Mouse (Mus musculus): Measurements from ENCODE around the gene 4933430I17Rik. TPM values are rescaled to one million over a fixed set of nuclear protein-coding genes. Genes with fewer than 3 reads are reported as not detected.

4933430I17Rik gene
- polyA plus RNA-seq, 1 experiment = not detected

DNA sequence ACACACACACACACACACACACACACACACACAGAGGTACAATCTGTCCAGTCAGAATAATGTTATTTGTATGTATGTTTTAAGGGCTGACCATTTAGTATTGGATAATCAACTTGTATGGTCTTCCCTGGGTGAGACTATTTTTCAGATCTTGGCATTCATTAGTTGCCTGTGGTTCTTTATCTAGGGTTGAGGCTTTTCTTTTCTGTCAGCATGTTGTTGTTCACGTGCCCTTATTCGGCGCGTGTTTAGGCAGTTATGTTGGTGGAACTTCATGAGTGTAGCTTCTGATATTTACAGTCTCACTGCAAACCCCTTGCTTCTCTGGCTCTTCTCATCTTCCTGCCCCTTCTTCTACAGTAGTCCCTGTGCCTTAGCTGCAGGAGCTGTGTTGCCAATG, 2.5 kb downstream of the 4933430I17Rik start:
- WGBS = 74% methylated on average over 4 of the region's 4 CpGs
- Histone ChIP-seq H3K4me3 (ENCODE audit: extremely low read depth, insufficient read depth, insufficient read length) (no peak overlapping the region), H3K27me3 (ENCODE audit: control insufficient read depth, insufficient read depth, low read length) (no peaks in the 10 kb centered on the region), H3K27ac (ENCODE audit: insufficient read depth, low read length) (no peak overlapping the region), H3K36me3 (ENCODE audit: control insufficient read depth, insufficient read depth, low read length) (no peaks in the 10 kb centered on the region), H3K4me1 (ENCODE audit: control insufficient read depth, insufficient read depth, insufficient read length) (peaks cover 4% of the 10 kb centered on the region; the same call in 1 of the 2 replicates)
- no peak for TF ChIP-seq CTCF (IDR thresholded peaks at IDR 0.05; ENCODE audit: extremely low read depth, insufficient read depth, insufficient read length, insufficient replicate concordance)
- TF ChIP-seq POLR2A (IDR thresholded peaks at IDR 0.05; ENCODE audit: low read depth, low read length) = no peak
- DNase-seq (ENCODE audit: low read depth in 1 of 2, low spot score in 2 of 2) = no peak

DNA sequence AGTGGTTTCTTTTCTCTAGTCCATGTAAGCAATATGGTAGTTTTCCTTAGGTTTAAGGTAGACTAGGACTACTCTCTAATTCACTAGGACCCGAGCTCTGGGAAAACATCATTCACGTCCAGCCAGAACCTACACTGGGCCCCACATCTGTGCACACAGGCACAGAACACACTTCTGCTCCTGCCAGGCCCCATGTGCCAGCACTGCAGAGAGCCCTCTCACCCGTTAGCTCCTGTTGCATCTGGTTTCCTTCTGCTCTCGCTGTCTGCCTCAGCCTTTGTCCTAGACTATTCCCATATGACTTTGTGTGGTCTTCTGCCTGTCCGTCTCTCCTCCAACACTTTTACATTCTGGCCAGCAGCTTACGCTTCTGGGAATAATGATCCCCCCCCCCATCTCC, 8.6 kb downstream of the 4933430I17Rik start:
- Histone ChIP-seq H3K4me1 (ENCODE audit: control insufficient read depth, insufficient read depth, insufficient read length) (no peaks in the 10 kb centered on the region), H3K4me3 (ENCODE audit: extremely low read depth, insufficient read depth, insufficient read length) (no peak overlapping the region), H3K36me3 (ENCODE audit: control insufficient read depth, insufficient read depth, low read length) (no peaks in the 10 kb centered on the region), H3K27ac (ENCODE audit: insufficient read depth, low read length) (no peak overlapping the region), H3K27me3 (ENCODE audit: control insufficient read depth, insufficient read depth, low read length) (no peaks in the 10 kb centered on the region)
- DNase-seq (ENCODE audit: low read depth in 1 of 2, low spot score in 2 of 2) = no peak
- WGBS = 84% methylated on average over 6 of the region's 6 CpGs
- TF ChIP-seq CTCF (IDR thresholded peaks at IDR 0.05; ENCODE audit: extremely low read depth, insufficient read depth, insufficient read length, insufficient replicate concordance) = no peak
- no peak for TF ChIP-seq POLR2A (IDR thresholded peaks at IDR 0.05; ENCODE audit: low read depth, low read length)

DNA sequence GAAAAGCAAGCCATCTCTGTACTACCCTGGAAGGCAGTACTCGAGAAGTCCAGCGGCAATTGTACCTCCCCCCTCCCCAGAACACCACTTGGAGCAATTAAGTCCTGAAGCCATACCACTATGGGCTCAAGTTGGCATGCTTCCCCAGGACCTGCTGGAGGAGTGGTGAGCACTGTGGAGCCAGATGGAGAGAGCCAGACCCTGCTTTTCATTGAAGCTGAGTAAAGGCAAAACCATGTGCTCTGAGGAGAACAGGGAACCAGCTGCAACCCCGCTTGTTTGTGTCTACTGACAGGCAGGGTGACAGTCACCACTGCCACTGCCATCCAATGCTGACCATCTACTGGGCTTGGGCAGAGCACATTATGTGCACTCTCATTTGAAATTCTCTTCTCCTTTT, 16.6 kb downstream of the 4933430I17Rik start:
- DNase-seq (ENCODE audit: low read depth in 1 of 2, low spot score in 2 of 2) = no peak
- 86% methylated on average over 3 of the region's 3 CpGs for WGBS
- Histone ChIP-seq H3K4me3 (ENCODE audit: extremely low read depth, insufficient read depth, insufficient read length) (no peak overlapping the region), H3K36me3 (ENCODE audit: control insufficient read depth, insufficient read depth, low read length) (no peaks in the 10 kb centered on the region), H3K4me1 (ENCODE audit: control insufficient read depth, insufficient read depth, insufficient read length) (no peaks in the 10 kb centered on the region), H3K27me3 (ENCODE audit: control insufficient read depth, insufficient read depth, low read length) (no peaks in the 10 kb centered on the region), H3K27ac (ENCODE audit: insufficient read depth, low read length) (no peak overlapping the region)
- TF ChIP-seq POLR2A (IDR thresholded peaks at IDR 0.05; ENCODE audit: low read depth, low read length) (no peak), CTCF (IDR thresholded peaks at IDR 0.05; ENCODE audit: extremely low read depth, insufficient read depth, insufficient read length, insufficient replicate concordance) (no peak)

DNA sequence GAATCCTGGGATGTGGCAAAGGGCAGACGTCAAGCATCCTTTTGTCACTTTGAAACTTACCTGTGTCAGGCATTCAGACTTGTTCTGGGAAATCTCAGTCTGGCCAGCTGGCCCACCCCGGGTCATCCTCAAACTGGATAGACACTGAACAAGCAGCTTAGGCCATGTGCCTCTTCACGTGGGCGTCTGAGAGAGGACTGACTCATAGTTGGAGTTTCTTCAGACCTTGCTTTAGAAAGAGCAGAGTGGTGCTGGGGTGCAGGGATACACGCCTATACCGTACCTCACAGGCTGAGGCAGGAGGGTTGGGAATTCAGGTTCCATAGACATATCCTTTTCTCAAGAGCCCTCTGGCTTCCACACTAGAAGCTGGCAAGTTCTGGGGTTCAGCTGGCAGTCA, 18.6 kb downstream of the 4933430I17Rik start:
- no peak for DNase-seq (ENCODE audit: low read depth in 1 of 2, low spot score in 2 of 2)
- H3K4me3 ChIP-seq (ENCODE audit: extremely low read depth, insufficient read depth, insufficient read length) = no peak overlapping the region
- TF ChIP-seq POLR2A (IDR thresholded peaks at IDR 0.05; ENCODE audit: low read depth, low read length) (no peak), CTCF (IDR thresholded peaks at IDR 0.05; ENCODE audit: extremely low read depth, insufficient read depth, insufficient read length, insufficient replicate concordance) (no peak)
- H3K36me3 ChIP-seq (ENCODE audit: control insufficient read depth, insufficient read depth, low read length) = no peaks in the 10 kb centered on the region
- H3K27me3 ChIP-seq (ENCODE audit: control insufficient read depth, insufficient read depth, low read length) = no peaks in the 10 kb centered on the region
- no peaks in the 10 kb centered on the region for H3K4me1 ChIP-seq (ENCODE audit: control insufficient read depth, insufficient read depth, insufficient read length)
- H3K27ac ChIP-seq (ENCODE audit: insufficient read depth, low read length) = no peak overlapping the region
- WGBS = 86% methylated on average over 6 of the region's 6 CpGs

DNA sequence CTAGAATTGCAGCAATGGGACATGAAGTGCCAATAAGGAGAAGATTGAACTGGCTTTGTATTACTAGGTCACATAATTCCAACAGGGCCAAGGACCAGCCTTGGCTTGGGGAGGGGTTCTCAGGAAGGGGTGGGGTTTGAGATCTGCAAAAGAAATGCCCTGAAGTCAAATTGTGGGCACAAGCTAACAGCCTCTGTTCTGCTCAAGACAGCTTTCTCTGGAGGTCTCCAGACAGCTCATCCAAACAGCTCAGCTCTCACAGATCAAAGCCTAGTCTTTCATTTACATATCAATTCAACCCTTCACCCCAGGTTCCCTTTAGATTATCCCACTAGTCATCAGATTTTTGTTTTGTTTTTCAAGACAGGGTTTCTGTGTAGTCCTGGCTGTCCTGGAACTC, 19.6 kb downstream of the 4933430I17Rik start:
- no peaks in the 10 kb centered on the region for H3K27me3 ChIP-seq (ENCODE audit: control insufficient read depth, insufficient read depth, low read length)

DNA sequence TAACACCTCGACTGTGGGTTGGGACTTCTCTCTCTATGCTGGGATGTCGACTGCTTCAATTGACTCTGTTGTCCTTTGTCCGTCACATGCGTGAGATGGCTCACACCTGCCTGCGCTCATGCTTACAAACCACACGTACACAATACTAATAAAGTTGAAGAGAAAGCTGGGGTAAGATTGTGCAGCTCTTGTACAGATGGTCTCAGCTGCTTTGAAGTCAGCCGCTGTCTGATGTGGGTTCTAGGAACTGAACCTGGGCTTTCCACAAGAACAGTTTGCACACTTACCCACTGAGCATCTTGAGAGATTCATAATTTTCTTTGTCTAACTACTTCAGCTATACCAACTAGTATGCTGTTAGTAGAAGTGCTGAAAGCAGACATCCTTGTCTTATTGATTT, 26.8 kb downstream of the 4933430I17Rik start:
- H3K4me1 ChIP-seq (ENCODE audit: control insufficient read depth, insufficient read depth, insufficient read length) = no peaks in the 10 kb centered on the region
- DNase-seq (ENCODE audit: low read depth in 1 of 2, low spot score in 2 of 2) = peak in 1 of 2 experiments; percentile 17
- WGBS = 55% methylated on average over 7 of the region's 7 CpGs
- no peaks in the 10 kb centered on the region for H3K36me3 ChIP-seq (ENCODE audit: control insufficient read depth, insufficient read depth, low read length)
- no peaks in the 10 kb centered on the region for H3K27me3 ChIP-seq (ENCODE audit: control insufficient read depth, insufficient read depth, low read length)
- no peak overlapping the region for H3K27ac ChIP-seq (ENCODE audit: insufficient read depth, low read length)
- no peak for TF ChIP-seq CTCF (IDR thresholded peaks at IDR 0.05; ENCODE audit: extremely low read depth, insufficient read depth, insufficient read length, insufficient replicate concordance)
- no peak for TF ChIP-seq POLR2A (IDR thresholded peaks at IDR 0.05; ENCODE audit: low read depth, low read length)
- peak overlapping the region; percentile 24; the same call in 1 of the 2 replicates for H3K4me3 ChIP-seq (ENCODE audit: extremely low read depth, insufficient read depth, insufficient read length)

More for the DNA sequence above, 19.6 kb downstream of the 4933430I17Rik start:
- H3K4me3 ChIP-seq (ENCODE audit: extremely low read depth, insufficient read depth, insufficient read length) = no peak overlapping the region
- no peak for DNase-seq (ENCODE audit: low read depth in 1 of 2, low spot score in 2 of 2)
- H3K4me1 ChIP-seq (ENCODE audit: control insufficient read depth, insufficient read depth, insufficient read length) = no peaks in the 10 kb centered on the region
- H3K36me3 ChIP-seq (ENCODE audit: control insufficient read depth, insufficient read depth, low read length) = no peaks in the 10 kb centered on the region
- no peak for TF ChIP-seq POLR2A (IDR thresholded peaks at IDR 0.05; ENCODE audit: low read depth, low read length)
- no peak for TF ChIP-seq CTCF (IDR thresholded peaks at IDR 0.05; ENCODE audit: extremely low read depth, insufficient read depth, insufficient read length, insufficient replicate concordance)
- H3K27ac ChIP-seq (ENCODE audit: insufficient read depth, low read length) = no peak overlapping the region

DNA sequence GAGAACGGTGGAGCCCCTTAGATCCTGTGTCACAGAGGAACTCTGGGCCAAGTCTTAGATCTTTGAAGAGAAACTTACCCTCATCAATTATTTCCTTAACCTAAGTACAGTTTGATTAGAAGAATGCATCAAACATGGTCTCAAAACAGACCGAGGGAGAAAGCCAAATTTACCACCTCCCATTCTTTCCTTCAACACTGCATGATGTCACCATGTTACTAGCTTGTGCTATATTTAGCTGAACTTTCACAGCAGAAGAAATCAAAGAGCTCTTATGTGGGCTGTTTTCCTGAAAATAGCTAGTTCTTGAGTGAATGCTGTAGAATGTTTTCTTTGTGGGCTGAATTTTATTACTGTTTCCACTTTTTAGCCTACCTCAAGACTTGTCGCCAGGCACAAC, 32.3 kb downstream of the 4933430I17Rik start:
- Histone ChIP-seq H3K27ac (ENCODE audit: insufficient read depth, low read length) (no peak overlapping the region), H3K36me3 (ENCODE audit: control insufficient read depth, insufficient read depth, low read length) (no peaks in the 10 kb centered on the region), H3K4me3 (ENCODE audit: extremely low read depth, insufficient read depth, insufficient read length) (no peak overlapping the region), H3K27me3 (ENCODE audit: control insufficient read depth, insufficient read depth, low read length) (no peaks in the 10 kb centered on the region), H3K4me1 (ENCODE audit: control insufficient read depth, insufficient read depth, insufficient read length) (peaks cover 2% of the 10 kb centered on the region; the same call in 1 of the 2 replicates)
- no peak for DNase-seq (ENCODE audit: low read depth in 1 of 2, low spot score in 2 of 2)
- WGBS = 38% methylated on average over 3 of the region's 3 CpGs
- TF ChIP-seq CTCF (IDR thresholded peaks at IDR 0.05; ENCODE audit: extremely low read depth, insufficient read depth, insufficient read length, insufficient replicate concordance) = no peak
- no peak for TF ChIP-seq POLR2A (IDR thresholded peaks at IDR 0.05; ENCODE audit: low read depth, low read length)

Data from spleen, adult 2 months (tissue).